8 mouse cellular contexts compared by ENCODE assay signal in genomic region chr9:63109020-63109781, GRCm38 (mm10). TPM values are rescaled to one million over a fixed set of nuclear protein-coding genes. Genes with fewer than 3 reads are reported as not detected.
DNase-seq lines count a peak whose midpoint lies in the region; ATAC-seq and TF ChIP-seq lines count a peak whose summit lies in the region.

No protein-coding gene starts in this region.

- no peaks in the 10 kb centered on the region for H3K9me3 ChIP-seq in ES-E14 (ENCODE audit: control insufficient read depth, insufficient read depth, low read depth, low read length)
- H3K9me3 ChIP-seq in liver, postnatal 0 days (ENCODE audit: low read length): peaks cover 2% of the 10 kb centered on the region; the same call in 1 of the 2 replicates
- H3K9me3 ChIP-seq in neural tube, embryonic 13.5 days: no peaks in the 10 kb centered on the region

- H3K9ac ChIP-seq in ES-E14 (ENCODE audit: insufficient read depth, low read depth, low read length, poor library complexity, severe bottlenecking): peak overlapping the region; percentile 8; the same call in 1 of the 2 replicates
- H3K9ac ChIP-seq in liver, postnatal 0 days (replicated peaks): peak overlapping the region; percentile 57
- peak overlapping the region; percentile 69 for H3K9ac ChIP-seq in neural tube, embryonic 13.5 days

- peak; percentile 93 for ATAC-seq in liver, postnatal 0 days
- peak; percentile 86 for ATAC-seq in neural tube, embryonic 13.5 days (ENCODE audit: low read depth)

- in situ Hi-C loops in ES-E14 (cut with MboI; ENCODE audit: low sequenced_read_pairs in 2 of 2, unreplicated experiment in 2 of 2): no loop called here

- intact Hi-C loops in heart, postnatal 36 days (cut with DNase I): loop anchor here (1.0 to 5.0 kb wide), 3 partner anchors 15 to 262 kb away; no protein-coding TSS in a partner anchor

- H3K4me2 ChIP-seq in liver, postnatal 0 days (ENCODE audit: low read depth, low read length): peak overlapping the region; percentile 63
- H3K4me2 ChIP-seq in neural tube, embryonic 13.5 days: peak overlapping the region; percentile 82

- TF ChIP-seq CTCF in cerebellum, adult 2 months (IDR thresholded peaks at IDR 0.05; ENCODE audit: borderline replicate concordance, insufficient read depth, low read depth, low read length): no peak
- TF ChIP-seq CTCF in layer of hippocampus, adult 2 months (conservative IDR thresholded peaks at IDR 0.05): peak; percentile 48
- peak; percentile 34; the same call in 1 of the 2 replicates for TF ChIP-seq CTCF in liver, postnatal 0 days (IDR thresholded peaks at IDR 0.05; ENCODE audit: low read depth)

- H3K4me1 ChIP-seq in ES-E14 (ENCODE audit: control insufficient read depth in 2 of 2, insufficient read depth in 2 of 2, low read length in 2 of 2, poor library complexity in 1 of 2): peaks cover 0 to 10% of the 10 kb centered on the region in 2 experiments; a peak in 2 of 4 replicates
- H3K4me1 ChIP-seq in cerebellum, adult 2 months (ENCODE audit: control insufficient read depth, insufficient read depth, low read length): no peaks in the 10 kb centered on the region
- H3K4me1 ChIP-seq in liver, postnatal 0 days (ENCODE audit: insufficient read depth): peaks cover 7% of the 10 kb centered on the region; the same call in 1 of the 2 replicates
- H3K4me1 ChIP-seq in neural tube, embryonic 13.5 days (replicated peaks): peaks cover 19% of the 10 kb centered on the region

- H3K4me3 ChIP-seq in ES-E14 (ENCODE audit: insufficient read depth in 1 of 2, low read depth in 1 of 2, low read length in 2 of 2, poor library complexity in 1 of 2, severe bottlenecking in 1 of 2): peak overlapping the region; percentile 54 to 61
- peak overlapping the region; percentile 55 for H3K4me3 ChIP-seq in cerebellum, adult 2 months (replicated peaks; ENCODE audit: insufficient read depth, low read depth, low read length)
- peak overlapping the region; percentile 53 for H3K4me3 ChIP-seq in layer of hippocampus, adult 2 months
- H3K4me3 ChIP-seq in liver, postnatal 0 days (ENCODE audit: low read depth, low read length): peak overlapping the region; percentile 47
- peak overlapping the region; percentile 44 for H3K4me3 ChIP-seq in neural tube, embryonic 13.5 days

- peak; percentile 46; the same call in 1 of the 2 replicates for TF ChIP-seq EP300 in liver, postnatal 0 days (IDR thresholded peaks at IDR 0.05; ENCODE audit: low read depth)

- no peak overlapping the region for H3K27ac ChIP-seq in ES-E14 (ENCODE audit: insufficient read depth, low read depth, low read length, poor library complexity, severe bottlenecking)
- peak overlapping the region; percentile 0; the same call in 1 of the 2 replicates for H3K27ac ChIP-seq in cerebellum, adult 2 months (ENCODE audit: insufficient read depth, low read length)
- H3K27ac ChIP-seq in layer of hippocampus, adult 2 months: peak overlapping the region; percentile 97
- peak overlapping the region; percentile 90 for H3K27ac ChIP-seq in liver, postnatal 0 days (ENCODE audit: low read depth)
- peak overlapping the region; percentile 87 for H3K27ac ChIP-seq in neural tube, embryonic 13.5 days (replicated peaks)

- no peak for TF ChIP-seq POLR2A in cerebellum, adult 2 months (IDR thresholded peaks at IDR 0.05; ENCODE audit: borderline replicate concordance, insufficient read depth, low read length)

- no peaks in the 10 kb centered on the region for H3K27me3 ChIP-seq in cerebellum, adult 2 months (ENCODE audit: control insufficient read depth, insufficient read depth, low read length)
- no peaks in the 10 kb centered on the region for H3K27me3 ChIP-seq in liver, postnatal 0 days (ENCODE audit: insufficient read depth, low read length)
- no peaks in the 10 kb centered on the region for H3K27me3 ChIP-seq in neural tube, embryonic 13.5 days

- no peak for DNase-seq in ES-E14 (ENCODE audit: low read depth, low spot score)
- peak; percentile 75 to 82 for DNase-seq in cerebellum, adult 2 months
- DNase-seq in forelimb bud, embryonic 11.5 days (ENCODE audit: low read depth, low spot score): peak; percentile 78
- DNase-seq in heart, postnatal 36 days: peak; percentile 98 to 99
- peak; percentile 84 to 85 for DNase-seq in layer of hippocampus, adult 2 months (ENCODE audit: low spot score in 2 of 2)
- DNase-seq in liver, postnatal 0 days: peak; percentile 93
- peak; percentile 99 for DNase-seq in testis, postnatal 10 days (ENCODE audit: low spot score)

- whole genome bisulfite sequencing in cerebellum, adult 2 months: 1% methylated on average over 34 of the region's 34 CpGs
- WGBS in liver, postnatal 0 days (ENCODE audit: insufficient replicate concordance): 3% methylated on average over 34 of the region's 34 CpGs
- under 1% methylated on average over 34 of the region's 34 CpGs for WGBS in neural tube, embryonic 13.5 days

- no peaks in the 10 kb centered on the region for H3K36me3 ChIP-seq in ES-E14 (ENCODE audit: control insufficient read depth, insufficient read depth, low read length, poor library complexity, severe bottlenecking)
- no peaks in the 10 kb centered on the region for H3K36me3 ChIP-seq in liver, postnatal 0 days (replicated peaks; ENCODE audit: insufficient read depth, low read length)
- no peaks in the 10 kb centered on the region for H3K36me3 ChIP-seq in neural tube, embryonic 13.5 days

TF ChIP-seq in ES-E14, 5 proteins besides CTCF, POLR2A, EP300 and RAD21:
- TF ChIP-seq ZC3H11A (IDR thresholded peaks at IDR 0.05; ENCODE audit: borderline replicate concordance, low read depth, low read length): no peak
- TF ChIP-seq ZNF384 (IDR thresholded peaks at IDR 0.05; ENCODE audit: low read depth, low read length): no peak
- TF ChIP-seq MAFK (IDR thresholded peaks at IDR 0.05; ENCODE audit: insufficient read depth, low read depth, low read length): no peak
- no peak for TF ChIP-seq CHD2 (IDR thresholded peaks at IDR 0.05; ENCODE audit: low read depth, low read length)
- no peak for TF ChIP-seq HCFC1 (IDR thresholded peaks at IDR 0.05; ENCODE audit: borderline replicate concordance, insufficient read depth, low read length)

RNA-seq across cellular contexts. Expression of gene Skor1, which starts 39.6 kb away (rescaled TPM):
- total RNA-seq in ES-E14 (2012; rRNA removed): 0.54 and 0.58 TPM in 2 replicates
- polyA plus RNA-seq in cerebellum, adult 2 months (2012; rRNA removed): 7.1 and 9.2 TPM in 2 replicates
- under 1 TPM; 0.08 TPM for total RNA-seq in heart, postnatal 36 days (2021)
- under 1 TPM; 0.20 to 0.27 TPM for total RNA-seq in layer of hippocampus, adult 2 months (2021)
- not detected in 2 replicates for polyA plus RNA-seq in liver, postnatal 0 days (2015; fragmentation: Nextera tagmentation; extraction: Ambion mirVana)
- polyA plus RNA-seq in neural tube, embryonic 13.5 days (2015; fragmentation: Nextera tagmentation; extraction: Ambion mirVana): 25.4 and 27.9 TPM in 2 replicates

Comparison
In these comparisons a context has a peak if more than half of its experiments do, and no peak if none do; other contexts are left out.
1. H3K9ac ChIP-seq: peak in every context shown above with its lines; median percentile 69 in neural tube, embryonic 13.5 days; 57 in liver, postnatal 0 days; 8 in ES-E14.